Mouse (Mus musculus) limb, embryonic 14.5 days (tissue): ENCODE measurements at regions not wholly inside any gene's neighbourhood (a gene's known extent, or its start where the extent isn't known, plus 50 kb on each side); places are given as distances from the start of the nearest gene placed in this dataset.

Experiments
- ATAC-seq: fragments of 200-750 bp; cut with Nextera tagmentation; 2 replicates; pipeline ENCODE4 v1.8.0; 2017; ENCODE audit warnings: low read depth, moderate number of reproducible peaks, moderate TSS enrichment; ENCODE audit not compliant: low FRiP score
- DNase-seq: peaks from one replicate; pipeline ENCODE4 v3.0.0-alpha.2; 2015; ENCODE audit warnings: low spot score
- H3K27ac ChIP-seq: fragments of 300-500 bp; sonication (generic); replicated peaks from 2 replicates; pipeline ENCODE4 v1.5.1; 2014; ENCODE audit warnings: low read depth, mild to moderate bottlenecking, low read length, moderate library complexity, mixed read lengths
- H3K27me3 ChIP-seq: fragments of 300-500 bp; sonication (generic); 2 replicates; pipeline ENCODE4 v1.6.1; 2014; ENCODE audit warnings: low read length, mixed read lengths; ENCODE audit not compliant: control insufficient read depth, insufficient read depth
- H3K36me3 ChIP-seq: fragments of 300-500 bp; sonication (generic); 2 replicates; pipeline ENCODE4 v1.6.1; 2014; ENCODE audit warnings: mild to moderate bottlenecking, low read length, moderate library complexity, mixed read lengths; ENCODE audit not compliant: control insufficient read depth, insufficient read depth
- H3K4me1 ChIP-seq: fragments of 300-500 bp; sonication (generic); 2 replicates; pipeline ENCODE4 v1.6.1; 2014; ENCODE audit warnings: antibody characterized with exemption, low read length, mixed read lengths; ENCODE audit not compliant: control insufficient read depth, insufficient read depth
- H3K4me2 ChIP-seq: fragments of 300-500 bp; sonication (generic); replicated peaks from 2 replicates; pipeline ENCODE4 v1.6.1; 2014; ENCODE audit warnings: low read depth, mild to moderate bottlenecking, low read length, moderate library complexity; ENCODE audit not compliant: severe bottlenecking
- H3K4me3 ChIP-seq: fragments of 300-500 bp; sonication (generic); replicated peaks from 2 replicates; pipeline ENCODE4 v1.5.1; 2014; ENCODE audit warnings: low read length
- H3K9ac ChIP-seq: fragments of 300-500 bp; sonication (generic); 2 replicates; pipeline ENCODE4 v1.6.1; 2014; ENCODE audit warnings: mild to moderate bottlenecking, low read depth, low read length, moderate library complexity; ENCODE audit not compliant: severe bottlenecking
- H3K9me3 ChIP-seq: fragments of 300-500 bp; sonication (generic); 2 replicates; pipeline ENCODE4 v1.6.1; 2016; ENCODE audit warnings: low read length; ENCODE audit not compliant: control insufficient read depth
- POLR2A ChIP-seq: fragments of 200-500 bp; IDR thresholded peaks from 2 replicates; pipeline ENCODE4 v1.8.0; 2012; ENCODE audit warnings: inconsistent platforms, mild to moderate bottlenecking, moderate library complexity, borderline replicate concordance; ENCODE audit not compliant: insufficient read depth, insufficient read length; ENCODE audit errors: extremely low read depth
- WGBS: fragments of 180-500 bp; shearing (Covaris S2); extraction: QIAGEN DNeasy Blood & Tissue Kit; methylation state at CpG from one replicate; pipeline ENCODE4 v1.1.7; 2014; 5-methylcytosine and 5-hydroxymethylcytosine counted together

GRCm38 (mm10) chr16:85743022-85743421, 59.9 kb downstream of the Adamts1 start:
- TF ChIP-seq POLR2A = no peak
- H3K9me3 ChIP-seq = no peaks in the 10 kb centered on the region
- no peak for ATAC-seq
- DNase-seq = no peak
- no peaks in the 10 kb centered on the region for H3K36me3 ChIP-seq
- H3K27ac ChIP-seq = no peak overlapping the region
- H3K4me3 ChIP-seq = no peak overlapping the region
- no peaks in the 10 kb centered on the region for H3K4me1 ChIP-seq
- H3K9ac ChIP-seq = no peak overlapping the region
- WGBS = 85% methylated on average over 1 of the region's 1 CpGs
- H3K4me2 ChIP-seq = no peak overlapping the region
- H3K27me3 ChIP-seq = no peaks in the 10 kb centered on the region

- 80% methylated on average over 2 of the region's 2 CpGs for WGBS
- Histone ChIP-seq H3K36me3 (no peaks in the 10 kb centered on the region), H3K27ac (no peak overlapping the region)
Measured at GRCm38 (mm10) chr16:85738606-85739195, 64.2 kb downstream of the Adamts1 start.

GRCm38 (mm10) chr16:85728026-85728425, 74.9 kb downstream of the Adamts1 start:
- Histone ChIP-seq H3K36me3 (no peaks in the 10 kb centered on the region), H3K27me3 (no peaks in the 10 kb centered on the region), H3K4me1 (no peaks in the 10 kb centered on the region), H3K9ac (no peak overlapping the region), H3K9me3 (no peaks in the 10 kb centered on the region), H3K4me2 (no peak overlapping the region), H3K4me3 (no peak overlapping the region), H3K27ac (no peak overlapping the region)
- ATAC-seq (no peak), DNase-seq (no peak)
- TF ChIP-seq POLR2A = no peak
- WGBS = 82% methylated on average over 2 of the region's 2 CpGs

More at GRCm38 (mm10) chr16:85738606-85739195, 64.2 kb downstream of the Adamts1 start:
- ATAC-seq (no peak), DNase-seq (no peak)
- no peak for TF ChIP-seq POLR2A
- Histone ChIP-seq H3K9me3 (no peaks in the 10 kb centered on the region), H3K4me1 (no peaks in the 10 kb centered on the region), H3K27me3 (no peaks in the 10 kb centered on the region), H3K9ac (no peak overlapping the region), H3K4me3 (no peak overlapping the region), H3K4me2 (no peak overlapping the region)

GRCm38 (mm10) chr16:85721968-85722367, 80.9 kb downstream of the Adamts1 start:
- 64% methylated on average over 2 of the region's 2 CpGs for WGBS
- no peak for DNase-seq
- Histone ChIP-seq H3K4me1 (no peaks in the 10 kb centered on the region), H3K4me2 (no peak overlapping the region), H3K27me3 (no peaks in the 10 kb centered on the region), H3K9me3 (no peaks in the 10 kb centered on the region), H3K4me3 (no peak overlapping the region), H3K36me3 (no peaks in the 10 kb centered on the region), H3K27ac (no peak overlapping the region), H3K9ac (no peak overlapping the region)
- no peak for ATAC-seq
- TF ChIP-seq POLR2A = no peak

GRCm38 (mm10) chr16:85712291-85712690, 90.6 kb downstream of the Adamts1 start:
- no peaks in the 10 kb centered on the region for H3K36me3 ChIP-seq
- H3K27me3 ChIP-seq = no peaks in the 10 kb centered on the region
- no peak overlapping the region for H3K27ac ChIP-seq
- H3K4me1 ChIP-seq = no peaks in the 10 kb centered on the region
- no peak for TF ChIP-seq POLR2A
- H3K9ac ChIP-seq = no peak overlapping the region
- H3K4me2 ChIP-seq = no peak overlapping the region
- no peak for ATAC-seq
- no peak for DNase-seq
- no peak overlapping the region for H3K4me3 ChIP-seq
- no peaks in the 10 kb centered on the region for H3K9me3 ChIP-seq
- WGBS = 89% methylated on average over 3 of the region's 3 CpGs
